Mouse (Mus musculus) liver, embryonic 12.5 days (tissue): ENCODE results near the gene Ndc1. TPM values are rescaled to one million over a fixed set of nuclear protein-coding genes. Genes with fewer than 3 reads are reported as not detected.

ENCODE experiments used
- ATAC-seq: fragments of 200-750 bp; cut with Nextera tagmentation; 2 replicates; pipeline ENCODE4 v1.8.0; 2017; ENCODE audit warnings: moderate number of reproducible peaks, mild to moderate bottlenecking, moderate library complexity
- H3K27ac ChIP-seq: fragments of 300-500 bp; sonication (generic); 2 replicates; pipeline ENCODE4 v1.5.1; 2016; ENCODE audit warnings: mild to moderate bottlenecking
- H3K27me3 ChIP-seq: fragments of 300-500 bp; sonication (generic); replicated peaks from 2 replicates; pipeline ENCODE4 v1.6.1; 2016; ENCODE audit warnings: mild to moderate bottlenecking, moderate library complexity
- H3K36me3 ChIP-seq: fragments of 300-500 bp; sonication (generic); 2 replicates; pipeline ENCODE4 v1.6.1; 2016; ENCODE audit warnings: mild to moderate bottlenecking, moderate library complexity
- H3K4me1 ChIP-seq: fragments of 300-500 bp; sonication (generic); 2 replicates; pipeline ENCODE4 v1.6.1; 2016
- H3K4me2 ChIP-seq: fragments of 300-500 bp; sonication (generic); 2 replicates; pipeline ENCODE4 v1.6.1; 2016; ENCODE audit warnings: mild to moderate bottlenecking, moderate library complexity
- H3K4me3 ChIP-seq: fragments of 300-500 bp; sonication (generic); 2 replicates; pipeline ENCODE4 v1.5.1; 2016; ENCODE audit warnings: mild to moderate bottlenecking, moderate library complexity
- H3K9ac ChIP-seq: fragments of 300-500 bp; sonication (generic); 2 replicates; pipeline ENCODE4 v1.6.1; 2016; ENCODE audit warnings: mild to moderate bottlenecking, moderate library complexity
- H3K9me3 ChIP-seq: fragments of 300-500 bp; sonication (generic); replicated peaks from 2 replicates; pipeline ENCODE4 v1.6.1; 2016; ENCODE audit warnings: mild to moderate bottlenecking, moderate library complexity
- WGBS: fragments of 180-500 bp; shearing (Covaris S2); methylation state at CpG from one replicate; pipeline ENCODE4 v1.1.7; 2016; ENCODE audit not compliant: insufficient replicate concordance; 5-methylcytosine and 5-hydroxymethylcytosine counted together
- polyA plus RNA-seq: library from polyadenylated mRNA; unstranded; fragments of >200 nt; fragmentation: Nextera tagmentation; extraction: Ambion mirVana; gene quantifications from 2 replicates; pipeline ENCODE4 v1.2.1, GENCODE M21; 2016

Ndc1 gene
- polyA plus RNA-seq, 1 experiment from 2014 or later: 28.9 TPM

- WGBS: 67% methylated on average over 9 of the region's 9 CpGs
Observed at GRCm38 (mm10) chr4:107426631-107427030, 59.0 kb downstream of the Ndc1 start.

DNA sequence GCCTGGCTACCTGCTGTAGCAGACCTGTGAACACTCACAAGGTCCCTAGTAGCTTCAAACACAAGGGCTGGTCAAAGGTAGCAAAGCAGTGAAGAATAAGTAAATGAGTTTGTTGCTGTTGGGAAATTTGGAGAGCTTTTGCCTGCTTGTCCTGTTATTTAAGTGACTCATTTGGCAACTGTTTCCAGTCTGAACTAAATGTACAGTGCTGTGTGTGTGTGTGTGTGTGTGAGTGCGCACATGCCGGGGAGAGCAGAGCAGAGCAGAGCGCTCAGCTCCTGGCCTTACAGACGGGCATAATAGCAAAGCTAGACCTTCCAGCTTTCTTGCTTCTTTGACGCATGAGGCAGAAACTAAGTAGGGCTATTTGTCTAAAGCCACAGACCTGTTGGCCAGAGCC lies 65.1 kb downstream of the Ndc1 start:
- WGBS: 84% methylated on average over 5 of the region's 5 CpGs
- peaks cover 62% of the 10 kb centered on the region for H3K27me3 ChIP-seq

More at GRCm38 (mm10) chr4:107426631-107427030, 59.0 kb downstream of the Ndc1 start:
- Histone ChIP-seq H3K4me2 (no peak overlapping the region), H3K36me3 (no peaks in the 10 kb centered on the region), H3K9me3 (no peaks in the 10 kb centered on the region), H3K4me1 (peaks cover 5% of the 10 kb centered on the region), H3K27me3 (peaks cover 15% of the 10 kb centered on the region; the same call in 1 of the 2 replicates), H3K4me3 (no peak overlapping the region), H3K9ac (no peak overlapping the region), H3K27ac (no peak overlapping the region)
- ATAC-seq: no peak

DNA sequence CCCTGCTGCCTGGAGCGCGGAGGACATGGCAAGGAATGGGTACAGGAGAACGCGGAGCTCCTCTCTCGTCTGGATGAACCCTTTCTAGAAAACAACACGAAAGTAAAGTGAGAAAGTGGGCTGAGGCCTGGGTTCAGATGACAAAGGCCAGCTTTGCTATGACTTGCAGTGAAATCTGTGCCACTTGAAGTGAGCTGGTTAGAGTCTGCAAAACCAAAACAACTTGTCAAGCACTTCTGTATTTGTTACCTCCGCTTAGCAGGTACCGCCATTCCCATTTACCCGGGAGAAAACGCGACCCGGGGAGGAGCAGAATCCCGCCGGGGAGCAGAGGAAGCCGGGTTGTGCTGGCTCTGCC lies 66.4 kb downstream of the Ndc1 start:
- H3K9ac ChIP-seq: peak overlapping the region; percentile 27; the same call in 1 of the 2 replicates

More for the DNA sequence above, 65.1 kb downstream of the Ndc1 start:
- ATAC-seq: no peak
- Histone ChIP-seq H3K4me2 (no peak overlapping the region), H3K4me3 (no peak overlapping the region), H3K4me1 (peaks cover 22% of the 10 kb centered on the region), H3K9ac (no peak overlapping the region), H3K36me3 (no peaks in the 10 kb centered on the region), H3K9me3 (no peaks in the 10 kb centered on the region), H3K27ac (no peak overlapping the region)

GRCm38 (mm10) chr4:107434356-107435237 lies 67.0 kb downstream of the Ndc1 start, which contains the start of gene Glis1:
Gene Glis1, plus strand, starts transcription at chr4:107434591.
- Histone ChIP-seq H3K4me2 (peak within 1 kb of the TSS; percentile 83), H3K27me3 (peaks cover 80% of the 10 kb centered on the region), H3K9me3 (no peaks in the 10 kb centered on the region), H3K27ac (no peak within 1 kb of the TSS), H3K4me3 (peak within 1 kb of the TSS; percentile 62), H3K9ac (peak within 1 kb of the TSS; percentile 27), H3K4me1 (peaks cover 22% of the 10 kb centered on the region), H3K36me3 (no peaks in the 10 kb centered on the region)
- WGBS: under 1% methylated on average over 99 of the region's 112 CpGs
- peak; percentile 80 for ATAC-seq

More for the DNA sequence above, 66.4 kb downstream of the Ndc1 start:
- Histone ChIP-seq H3K27ac (no peak overlapping the region), H3K27me3 (peaks cover 74% of the 10 kb centered on the region), H3K4me3 (peak overlapping the region; percentile 62), H3K9me3 (no peaks in the 10 kb centered on the region), H3K36me3 (no peaks in the 10 kb centered on the region), H3K4me2 (peak overlapping the region; percentile 83), H3K4me1 (peaks cover 22% of the 10 kb centered on the region)
- 7% methylated on average over 15 of the region's 15 CpGs for WGBS
- no peak for ATAC-seq

DNA sequence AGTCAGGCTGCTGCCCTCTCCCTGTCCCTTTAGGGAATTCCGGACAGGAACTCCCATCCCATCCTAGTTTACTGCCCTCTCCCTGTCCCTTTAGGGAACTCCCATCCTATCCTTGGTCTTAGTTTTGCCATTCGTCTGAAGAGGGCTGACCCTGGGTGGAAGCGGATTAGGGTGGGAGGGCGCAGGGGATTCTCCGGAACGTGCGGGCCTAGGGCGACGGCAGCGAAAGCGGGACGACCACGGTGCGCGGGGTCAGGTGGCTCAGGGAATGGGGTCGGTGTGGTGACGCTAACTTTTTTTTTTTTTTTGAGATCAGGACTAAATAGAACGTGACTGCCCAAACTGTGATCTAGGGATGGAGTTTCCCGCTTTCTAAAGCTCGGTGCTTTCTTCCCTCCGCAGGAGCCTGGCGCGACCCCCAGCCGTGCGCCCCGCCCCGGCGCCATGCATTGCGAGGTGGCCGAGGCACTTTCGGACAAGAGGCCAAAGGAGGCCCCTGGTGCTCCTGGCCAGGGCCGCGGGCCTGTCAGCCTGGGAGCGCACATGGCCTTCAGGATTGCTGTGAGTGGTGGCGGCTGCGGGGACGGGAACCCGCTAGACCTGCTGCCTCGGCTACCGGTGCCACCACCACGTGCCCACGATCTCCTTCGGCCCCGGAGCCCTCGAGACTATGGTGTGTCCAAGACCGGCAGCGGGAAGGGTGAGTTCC lies 67.8 kb downstream of the Ndc1 start:
- Histone ChIP-seq H3K4me1 (peaks cover 22% of the 10 kb centered on the region), H3K36me3 (no peaks in the 10 kb centered on the region), H3K9ac (no peak overlapping the region), H3K9me3 (no peaks in the 10 kb centered on the region), H3K27ac (no peak overlapping the region), H3K27me3 (peaks cover 82% of the 10 kb centered on the region), H3K4me2 (peak overlapping the region; percentile 83), H3K4me3 (peak overlapping the region; percentile 62)
- ATAC-seq: no peak
- 3% methylated on average over 47 of the region's 47 CpGs for WGBS

- H3K27ac ChIP-seq: no peak overlapping the region
- no peak overlapping the region for H3K4me3 ChIP-seq
- WGBS: 77% methylated on average over 7 of the region's 7 CpGs
- H3K9me3 ChIP-seq: no peaks in the 10 kb centered on the region
- no peak for ATAC-seq
- no peak overlapping the region for H3K4me2 ChIP-seq
- H3K36me3 ChIP-seq: no peaks in the 10 kb centered on the region
- peaks cover 33% of the 10 kb centered on the region for H3K4me1 ChIP-seq
- no peak overlapping the region for H3K9ac ChIP-seq
- peaks cover 87% of the 10 kb centered on the region for H3K27me3 ChIP-seq
Observed at GRCm38 (mm10) chr4:107436476-107436875, 68.9 kb downstream of the Ndc1 start.

- no peaks in the 10 kb centered on the region for H3K9me3 ChIP-seq
- H3K27me3 ChIP-seq: peaks cover 84% of the 10 kb centered on the region
- WGBS: 82% methylated on average over 8 of the region's 8 CpGs
- H3K4me2 ChIP-seq: no peak overlapping the region
- no peak overlapping the region for H3K9ac ChIP-seq
- no peak overlapping the region for H3K4me3 ChIP-seq
- H3K4me1 ChIP-seq: peaks cover 39% of the 10 kb centered on the region
- H3K36me3 ChIP-seq: no peaks in the 10 kb centered on the region
- no peak for ATAC-seq
- H3K27ac ChIP-seq: no peak overlapping the region
Observed at GRCm38 (mm10) chr4:107438741-107439140, 71.2 kb downstream of the Ndc1 start.

GRCm38 (mm10) chr4:107440306-107440705 lies 72.7 kb downstream of the Ndc1 start:
- Histone ChIP-seq H3K27ac (no peak overlapping the region), H3K9me3 (peaks cover 3% of the 10 kb centered on the region; the same call in 1 of the 2 replicates), H3K36me3 (no peaks in the 10 kb centered on the region), H3K27me3 (peaks cover 84% of the 10 kb centered on the region), H3K4me3 (peak overlapping the region; percentile 47), H3K9ac (peak overlapping the region; percentile 56), H3K4me1 (peaks cover 24% of the 10 kb centered on the region), H3K4me2 (peak overlapping the region; percentile 65)
- WGBS: 17% methylated on average over 13 of the region's 13 CpGs
- ATAC-seq: no peak

GRCm38 (mm10) chr4:107442288-107442687 lies 74.7 kb downstream of the Ndc1 start:
- no peak for ATAC-seq
- peaks cover 18% of the 10 kb centered on the region for H3K4me1 ChIP-seq
- H3K9ac ChIP-seq: no peak overlapping the region
- no peak overlapping the region for H3K4me2 ChIP-seq
- peaks cover 3% of the 10 kb centered on the region; the same call in 1 of the 2 replicates for H3K9me3 ChIP-seq
- no peak overlapping the region for H3K4me3 ChIP-seq
- H3K27me3 ChIP-seq: peaks cover 83% of the 10 kb centered on the region
- no peaks in the 10 kb centered on the region for H3K36me3 ChIP-seq
- H3K27ac ChIP-seq: no peak overlapping the region
- 75% methylated on average over 11 of the region's 11 CpGs for WGBS

GRCm38 (mm10) chr4:107442891-107443483 lies 75.4 kb downstream of the Ndc1 start:
- Histone ChIP-seq H3K27me3 (peaks cover 80% of the 10 kb centered on the region), H3K9me3 (peaks cover 3% of the 10 kb centered on the region; the same call in 1 of the 2 replicates)
- no peak for ATAC-seq

DNA sequence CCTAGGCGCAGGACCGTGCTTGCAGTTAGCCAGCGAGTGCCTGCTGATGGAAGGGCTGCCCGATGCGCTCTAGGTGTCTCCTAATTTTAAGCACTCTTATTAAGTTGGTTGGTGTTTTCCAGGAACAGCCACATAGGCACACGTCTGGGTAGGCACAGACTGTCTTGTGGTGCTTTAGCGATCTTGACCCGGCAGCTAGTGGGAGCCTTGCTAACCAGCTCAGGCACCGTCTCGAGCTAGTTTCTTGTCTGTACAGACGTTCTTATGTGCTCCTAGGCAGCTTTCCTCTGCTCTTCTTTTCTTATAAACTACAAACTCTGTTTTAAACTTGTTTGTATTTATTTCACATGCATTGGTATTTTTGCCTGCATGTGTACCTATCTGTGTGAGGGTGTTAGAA lies 76.0 kb downstream of the Ndc1 start:
- Histone ChIP-seq H3K9ac (no peak overlapping the region), H3K27me3 (peaks cover 75% of the 10 kb centered on the region), H3K9me3 (peaks cover 3% of the 10 kb centered on the region; the same call in 1 of the 2 replicates), H3K4me1 (peaks cover 18% of the 10 kb centered on the region), H3K36me3 (no peaks in the 10 kb centered on the region), H3K4me2 (no peak overlapping the region), H3K4me3 (no peak overlapping the region), H3K27ac (no peak overlapping the region)
- 70% methylated on average over 11 of the region's 11 CpGs for WGBS
- ATAC-seq: no peak

More at GRCm38 (mm10) chr4:107442891-107443483, 75.4 kb downstream of the Ndc1 start:
- Histone ChIP-seq H3K4me3 (no peak overlapping the region), H3K27ac (no peak overlapping the region), H3K9ac (no peak overlapping the region), H3K36me3 (no peaks in the 10 kb centered on the region), H3K4me1 (peaks cover 18% of the 10 kb centered on the region), H3K4me2 (no peak overlapping the region)
- 76% methylated on average over 16 of the region's 16 CpGs for WGBS
